Mouse (Mus musculus): ENCODE data around the gene Zfp513. TPM values are rescaled to one million over a fixed set of nuclear protein-coding genes. Genes with fewer than 3 reads are reported as not detected.
A peak's percentile ranks its signal among the peaks of the same experiment; 100 is the strongest.

The Zfp513 gene
- polyA plus RNA-seq, 1 experiment from 2014 or later: 7.3 TPM

GRCm38 (mm10) chr5:31240637-31241521, 38.8 kb upstream of the Zfp513 start, which contains the start of the genes Nrbp1 and Gm9970:
Nrbp1 (plus strand) TSS chr5:31240864.
Gm9970 (minus strand) TSS chr5:31241232.
- WGBS: under 1% methylated on average over 80 of the region's 103 CpGs
- no peak for TF ChIP-seq CTCF (IDR thresholded peaks at IDR 0.05; ENCODE audit: low read depth)

GRCm38 (mm10) chr5:31226641-31227040, 24.5 kb upstream of the Zfp513 start:
- H3K9ac ChIP-seq (ENCODE audit: low read depth, low read length): no peak overlapping the region
- no peak for ATAC-seq
- TF ChIP-seq CTCF (IDR thresholded peaks at IDR 0.05; ENCODE audit: low read depth): no peak
- H3K9me3 ChIP-seq (ENCODE audit: control insufficient read depth): no peaks in the 10 kb centered on the region
- H3K4me1 ChIP-seq (replicated peaks; ENCODE audit: control insufficient read depth, insufficient read depth, low read length): no peaks in the 10 kb centered on the region
- H3K4me3 ChIP-seq (ENCODE audit: low read depth, low read length): no peak overlapping the region
- H3K36me3 ChIP-seq (ENCODE audit: control insufficient read depth, insufficient read depth): no peaks in the 10 kb centered on the region
- H3K27ac ChIP-seq (ENCODE audit: low read depth, low read length): no peak overlapping the region
- 53% methylated on average over 1 of the region's 1 CpGs for WGBS
- H3K4me2 ChIP-seq (replicated peaks; ENCODE audit: low read depth): no peak overlapping the region
- H3K27me3 ChIP-seq (replicated peaks; ENCODE audit: control insufficient read depth, insufficient read depth, low read length): no peaks in the 10 kb centered on the region

More at GRCm38 (mm10) chr5:31240637-31241521, 38.8 kb upstream of the Zfp513 start, which contains the start of the genes Nrbp1 and Gm9970:
- Histone ChIP-seq H3K4me1 (replicated peaks; ENCODE audit: control insufficient read depth, insufficient read depth, low read length) (0 out of 2 replicates have a peak, but pooled peaks cover 7% of the 10 kb centered on the region), H3K4me3 (ENCODE audit: low read depth, low read length) (peak within 1 kb of the TSS; percentile 98), H3K9ac (ENCODE audit: low read depth, low read length) (peak within 1 kb of the TSS; percentile 98), H3K27me3 (replicated peaks; ENCODE audit: control insufficient read depth, insufficient read depth, low read length) (no peaks in the 10 kb centered on the region), H3K4me2 (replicated peaks; ENCODE audit: low read depth) (peak within 1 kb of the TSS; percentile 73), H3K36me3 (ENCODE audit: control insufficient read depth, insufficient read depth) (peaks cover 22% of the 10 kb centered on the region), H3K9me3 (ENCODE audit: control insufficient read depth) (no peaks in the 10 kb centered on the region), H3K27ac (ENCODE audit: low read depth, low read length) (peak within 1 kb of the TSS; percentile 100)
- ATAC-seq: peak; percentile 97

DNA sequence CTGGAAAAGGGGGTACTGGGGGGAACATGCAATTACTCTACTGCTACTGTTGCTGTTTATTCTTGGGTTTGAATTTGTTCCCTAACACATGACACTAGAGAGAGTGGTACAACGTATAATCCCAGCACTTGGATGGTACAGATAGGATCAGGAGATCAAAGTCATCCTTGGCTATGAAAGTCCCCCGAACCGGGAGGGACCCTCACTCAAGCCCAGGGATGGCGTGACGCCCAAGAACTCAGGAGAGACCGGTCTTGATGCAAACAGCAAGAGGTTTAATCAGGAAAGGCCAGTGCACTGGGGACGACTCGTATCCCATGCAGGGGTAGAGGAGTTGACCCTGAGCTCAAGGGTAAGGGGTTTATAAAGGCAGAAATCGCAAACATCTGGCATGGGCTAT, 20.6 kb upstream of the Zfp513 start:
- H3K27me3 ChIP-seq (replicated peaks; ENCODE audit: control insufficient read depth, insufficient read depth, low read length): no peaks in the 10 kb centered on the region
- 95% methylated on average over 9 of the region's 9 CpGs for WGBS
- TF ChIP-seq CTCF (IDR thresholded peaks at IDR 0.05; ENCODE audit: low read depth): no peak
- no peak overlapping the region for H3K9ac ChIP-seq (ENCODE audit: low read depth, low read length)
- no peak overlapping the region for H3K27ac ChIP-seq (ENCODE audit: low read depth, low read length)
- no peaks in the 10 kb centered on the region for H3K36me3 ChIP-seq (ENCODE audit: control insufficient read depth, insufficient read depth)
- no peak overlapping the region for H3K4me3 ChIP-seq (ENCODE audit: low read depth, low read length)
- H3K4me1 ChIP-seq (replicated peaks; ENCODE audit: control insufficient read depth, insufficient read depth, low read length): no peaks in the 10 kb centered on the region
- no peak for ATAC-seq
- H3K4me2 ChIP-seq (replicated peaks; ENCODE audit: low read depth): no peak overlapping the region
- H3K9me3 ChIP-seq (ENCODE audit: control insufficient read depth): no peaks in the 10 kb centered on the region

- Histone ChIP-seq H3K4me1 (replicated peaks; ENCODE audit: control insufficient read depth, insufficient read depth, low read length) (no peaks in the 10 kb centered on the region), H3K27me3 (replicated peaks; ENCODE audit: control insufficient read depth, insufficient read depth, low read length) (no peaks in the 10 kb centered on the region), H3K4me3 (ENCODE audit: low read depth, low read length) (peak overlapping the region; percentile 84), H3K9ac (ENCODE audit: low read depth, low read length) (peak overlapping the region; percentile 54), H3K36me3 (ENCODE audit: control insufficient read depth, insufficient read depth) (no peaks in the 10 kb centered on the region), H3K9me3 (ENCODE audit: control insufficient read depth) (no peaks in the 10 kb centered on the region), H3K4me2 (replicated peaks; ENCODE audit: low read depth) (peak overlapping the region; percentile 87), H3K27ac (ENCODE audit: low read depth, low read length) (peak overlapping the region; percentile 75)
- no peak for ATAC-seq
- WGBS: 15% methylated on average over 11 of the region's 11 CpGs
- peak; percentile 70 for TF ChIP-seq CTCF (IDR thresholded peaks at IDR 0.05; ENCODE audit: low read depth)
Observed at GRCm38 (mm10) chr5:31221304-31221945, 19.3 kb upstream of the Zfp513 start.

DNA sequence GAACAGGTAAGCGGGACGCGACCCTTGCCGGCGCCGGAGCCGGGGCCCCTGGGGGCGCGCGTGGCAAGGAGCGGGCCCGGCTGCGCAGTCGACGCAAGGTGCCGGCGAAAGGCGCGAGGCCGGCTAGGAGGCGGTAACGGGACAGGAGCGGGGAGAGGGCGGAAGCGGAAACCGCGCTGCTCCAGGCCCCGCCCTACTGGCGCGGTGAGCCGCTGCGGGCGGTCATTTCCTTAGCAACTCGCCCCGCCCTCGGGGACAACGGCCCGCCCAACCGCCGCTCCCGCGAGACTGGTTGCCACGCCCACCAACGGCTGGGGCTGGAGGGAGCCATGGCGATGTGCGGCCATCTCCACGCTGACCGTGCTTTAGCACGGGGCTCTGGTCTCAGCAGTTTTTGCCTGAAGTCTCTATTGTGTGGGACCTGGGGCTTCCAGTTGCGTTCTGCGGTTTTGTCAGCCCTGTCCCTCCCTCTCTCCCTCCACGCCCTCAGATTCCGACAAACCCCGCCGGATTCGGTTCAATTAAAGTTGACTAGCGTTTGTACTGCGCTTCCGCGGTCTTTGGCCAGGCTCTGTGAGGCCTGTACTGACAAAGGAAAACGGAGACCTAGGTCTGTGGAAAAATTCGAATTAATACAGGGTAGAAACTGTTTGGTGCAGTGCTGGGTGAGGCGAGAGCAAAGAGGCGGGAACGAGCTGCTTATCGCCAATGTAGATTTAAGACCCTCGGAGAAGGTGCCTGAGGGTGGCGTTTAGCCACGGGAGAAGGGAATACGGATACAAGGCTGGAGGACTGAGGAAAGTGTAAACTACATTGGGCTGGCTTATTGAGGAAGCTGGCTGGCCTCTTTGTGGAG, 18.6 kb upstream of the Zfp513 start, which contains the start of gene Ppm1g:
Ppm1g (minus strand) TSS at position 240 of the 856 bp plus-strand sequence.
- Histone ChIP-seq H3K27me3 (replicated peaks; ENCODE audit: control insufficient read depth, insufficient read depth, low read length) (no peaks in the 10 kb centered on the region), H3K4me1 (replicated peaks; ENCODE audit: control insufficient read depth, insufficient read depth, low read length) (no peaks in the 10 kb centered on the region), H3K27ac (ENCODE audit: low read depth, low read length) (peak within 1 kb of the TSS; percentile 92), H3K9me3 (ENCODE audit: control insufficient read depth) (no peaks in the 10 kb centered on the region), H3K36me3 (ENCODE audit: control insufficient read depth, insufficient read depth) (no peaks in the 10 kb centered on the region), H3K4me2 (replicated peaks; ENCODE audit: low read depth) (peak within 1 kb of the TSS; percentile 87), H3K4me3 (ENCODE audit: low read depth, low read length) (peak within 1 kb of the TSS; percentile 84), H3K9ac (ENCODE audit: low read depth, low read length) (peak within 1 kb of the TSS; percentile 74)
- under 1% methylated on average over 66 of the region's 70 CpGs for WGBS
- peak; percentile 29; the same call in 1 of the 2 replicates for TF ChIP-seq CTCF (IDR thresholded peaks at IDR 0.05; ENCODE audit: low read depth)
- peak; percentile 95 for ATAC-seq

Data from intestine, postnatal 0 days (tissue).